9 mouse cellular contexts compared by ENCODE assay signal in the genomic region with DNA sequence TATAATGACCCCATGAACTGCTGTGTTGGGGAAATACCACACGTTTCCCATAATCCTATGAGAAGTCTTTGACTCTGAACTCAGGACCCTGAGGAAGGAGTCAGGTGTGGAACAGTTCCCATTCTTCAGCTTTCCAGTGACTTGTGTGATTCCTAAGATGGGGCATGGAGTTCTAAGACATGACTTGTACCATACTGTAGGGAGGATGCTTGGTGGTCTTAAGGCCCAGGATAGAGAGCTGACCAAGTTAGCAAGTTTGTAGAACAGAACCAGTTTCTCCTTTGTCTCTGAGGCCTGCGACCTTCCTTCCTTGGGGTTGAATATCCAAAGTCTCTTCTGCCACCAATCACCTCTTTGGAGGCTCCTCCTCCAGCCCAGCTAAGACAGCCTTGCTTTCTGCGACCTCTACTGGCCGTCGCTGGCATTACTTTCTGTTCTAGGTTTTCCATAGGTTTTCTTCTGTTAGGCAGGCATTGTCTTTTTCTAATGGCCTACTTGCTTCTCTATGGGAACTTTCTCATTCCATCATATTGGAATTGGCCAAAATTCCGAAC. TPM values are rescaled to one million over a fixed set of nuclear protein-coding genes. Genes with fewer than 3 reads are reported as not detected.
DNase-seq lines count a peak whose midpoint lies in the region; ATAC-seq lines count a peak whose summit lies in the region.
"Had no signal": no experiment of that assay in that cellular context is flagged by ENCODE, and none has a peak within 500 bp of the region (broad histone marks: within the 10 kb centered on the region; RNA-seq: fewer than 3 reads in every experiment).

No protein-coding gene starts in this region.

- H3K9me3 ChIP-seq in intestine, embryonic 15.5 days: no peaks in the 10 kb centered on the region
- no peaks in the 10 kb centered on the region for H3K9me3 ChIP-seq in midbrain, embryonic 15.5 days

- H3K27ac ChIP-seq in intestine, embryonic 15.5 days: no peak overlapping the region
- H3K27ac ChIP-seq in midbrain, embryonic 15.5 days: no peak overlapping the region
- H3K27ac ChIP-seq: macrophage had no signal

- no peak overlapping the region for H3K9ac ChIP-seq in intestine, embryonic 15.5 days
- no peak overlapping the region for H3K9ac ChIP-seq in midbrain, embryonic 15.5 days

- no peaks in the 10 kb centered on the region for H3K36me3 ChIP-seq in intestine, embryonic 15.5 days
- no peaks in the 10 kb centered on the region for H3K36me3 ChIP-seq in midbrain, embryonic 15.5 days (replicated peaks)

- peak; percentile 58; the same call in 1 of the 2 replicates for ATAC-seq in intestine, embryonic 15.5 days
- ATAC-seq in midbrain, embryonic 15.5 days (replicated peaks): peak; percentile 39; the same call in 1 of the 2 replicates
- no peak for ATAC-seq in monocyte, adult 5-6 weeks (replicated peaks; ENCODE audit: insufficient number of reproducible peaks, low FRiP score, low TSS enrichment, poor library complexity, severe bottlenecking)

- H3K4me1 ChIP-seq in intestine, embryonic 15.5 days (replicated peaks): no peaks in the 10 kb centered on the region; the same call in 1 of the 2 replicates
- H3K4me1 ChIP-seq in midbrain, embryonic 15.5 days: no peaks in the 10 kb centered on the region

- H3K4me2 ChIP-seq in intestine, embryonic 15.5 days (replicated peaks): no peak overlapping the region
- no peak overlapping the region for H3K4me2 ChIP-seq in midbrain, embryonic 15.5 days

- H3K4me3 ChIP-seq in intestine, embryonic 15.5 days (replicated peaks): no peak overlapping the region
- H3K4me3 ChIP-seq in midbrain, embryonic 15.5 days: no peak overlapping the region

- intact Hi-C loops in left cerebral cortex, postnatal 14 days (cut with DNase I): loop anchor here (5.0 kb wide), 1 partner anchor 208 kb away; no protein-coding TSS in a partner anchor

- H3K27me3 ChIP-seq in intestine, embryonic 15.5 days (replicated peaks): no peaks in the 10 kb centered on the region
- H3K27me3 ChIP-seq in midbrain, embryonic 15.5 days (replicated peaks): no peaks in the 10 kb centered on the region

- DNase-seq in adipocyte (ENCODE audit: low spot score): peak; percentile 75
- peak; percentile 88 to 93 for DNase-seq in cerebellum, postnatal 14 days
- DNase-seq in gastrocnemius, adult 8-10 months (ENCODE audit: low spot score in 2 of 2): peak; percentile 47 to 60
- DNase-seq in left cerebral cortex, postnatal 14 days (ENCODE audit: low spot score in 2 of 2): peak; percentile 83 to 86
- peak; percentile 62 to 83 for DNase-seq in spleen, adult 18-20 months

- 13% methylated on average over 6 of the region's 6 CpGs for WGBS in intestine, embryonic 15.5 days
- 15% methylated on average over 6 of the region's 6 CpGs for WGBS in midbrain, embryonic 15.5 days

RNA-seq across cellular contexts. Expression of gene D630039A03Rik, which starts 36.2 kb away (rescaled TPM):
- total RNA-seq in gastrocnemius, adult 8-10 months (2022): under 1 TPM in 1 of 4 experiments, not detected in 3; 0.16 TPM
- 10.9 and 11.2 TPM in 2 replicates for polyA plus RNA-seq in intestine, embryonic 15.5 days (2015; fragmentation: Nextera tagmentation; extraction: Ambion mirVana)
- under 1 TPM; 0.15 to 0.19 TPM for total RNA-seq in left cerebral cortex, postnatal 14 days (2021)
- polyA plus RNA-seq in midbrain, embryonic 15.5 days (2015; fragmentation: Nextera tagmentation; extraction: Ambion mirVana): 0.05 and 0.08 TPM in 2 replicates
- 0.19 TPM in 1 of 3 replicates, not detected in the others for total RNA-seq in monocyte, adult 5-6 weeks (2017)
- polyA plus RNA-seq: macrophage had no signal
